Mouse (Mus musculus) stomach, embryonic 16.5 days (tissue): ENCODE measurements around the gene 3110082I17Rik. TPM values are rescaled to one million over a fixed set of nuclear protein-coding genes. Genes with fewer than 3 reads are reported as not detected.
A peak's percentile ranks its signal among the peaks of the same experiment; 100 is the strongest.

Experiments
- ATAC-seq: fragments of 200-750 bp; cut with Nextera tagmentation; 2 replicates; pipeline ENCODE4 v1.8.0; 2017; ENCODE audit warnings: moderate number of reproducible peaks, moderate TSS enrichment; ENCODE audit not compliant: insufficient read depth, low FRiP score
- H3K27ac ChIP-seq: fragments of 300-500 bp; sonication (generic); 2 replicates; pipeline ENCODE4 v1.5.1; 2014; ENCODE audit warnings: low read length
- H3K27me3 ChIP-seq: fragments of 300-500 bp; sonication (generic); 2 replicates; pipeline ENCODE4 v1.6.1; 2014; ENCODE audit warnings: low read length, control low read depth, mixed read lengths; ENCODE audit not compliant: control insufficient read depth, insufficient read depth
- H3K36me3 ChIP-seq: fragments of 300-500 bp; sonication (generic); 2 replicates; pipeline ENCODE4 v1.6.1; 2014; ENCODE audit warnings: low read length; ENCODE audit not compliant: control insufficient read depth, insufficient read depth
- H3K4me1 ChIP-seq: fragments of 300-500 bp; sonication (generic); 2 replicates; pipeline ENCODE4 v1.6.1; 2014; ENCODE audit warnings: low read length, control low read depth, mixed read lengths; ENCODE audit not compliant: control insufficient read depth, insufficient read depth
- H3K4me2 ChIP-seq: fragments of 300-500 bp; sonication (generic); 2 replicates; pipeline ENCODE4 v1.6.1; 2014; ENCODE audit warnings: low read depth, low read length, mixed read lengths
- H3K4me3 ChIP-seq: fragments of 300-500 bp; sonication (generic); replicated peaks from 2 replicates; pipeline ENCODE4 v1.5.1; 2014; ENCODE audit warnings: mild to moderate bottlenecking, low read length
- H3K9ac ChIP-seq: fragments of 300-500 bp; sonication (generic); 2 replicates; pipeline ENCODE4 v1.6.1; 2014; ENCODE audit warnings: low read length
- H3K9me3 ChIP-seq: fragments of 300-500 bp; sonication (generic); replicated peaks from 2 replicates; pipeline ENCODE4 v1.6.1; 2016; ENCODE audit warnings: low read length, control low read depth; ENCODE audit not compliant: control insufficient read depth
- WGBS: fragments of 180-500 bp; shearing (Covaris S2); extraction: QIAGEN DNeasy Blood & Tissue Kit; methylation state at CpG from one replicate; pipeline ENCODE4 v1.1.7; 2014; 5-methylcytosine and 5-hydroxymethylcytosine counted together
- polyA plus RNA-seq: library from polyadenylated mRNA; unstranded; fragments of >200 nt; fragmentation: Nextera tagmentation; extraction: Ambion mirVana; gene quantifications from 2 replicates; pipeline ENCODE4 v1.2.1, GENCODE M21; 2015

Gene 3110082I17Rik
- polyA plus RNA-seq, 1 experiment from 2014 or later = 35.7 TPM

- no peak overlapping the region for H3K27ac ChIP-seq
- H3K9me3 ChIP-seq = no peaks in the 10 kb centered on the region
- no peaks in the 10 kb centered on the region for H3K36me3 ChIP-seq
- H3K9ac ChIP-seq = no peak overlapping the region
- H3K4me2 ChIP-seq = no peak overlapping the region
- WGBS = 77% methylated on average over 7 of the region's 7 CpGs
- H3K4me1 ChIP-seq = peaks cover 10% of the 10 kb centered on the region; the same call in 1 of the 2 replicates
- H3K27me3 ChIP-seq = no peaks in the 10 kb centered on the region
- ATAC-seq = no peak
- H3K4me3 ChIP-seq = no peak overlapping the region
Measured at GRCm38 (mm10) chr5:139432747-139433508, 27.4 kb downstream of the 3110082I17Rik start.

- no peaks in the 10 kb centered on the region for H3K36me3 ChIP-seq
- 86% methylated on average over 6 of the region's 6 CpGs for WGBS
- no peak overlapping the region for H3K27ac ChIP-seq
- no peak for ATAC-seq
- H3K4me2 ChIP-seq = no peak overlapping the region
- H3K9ac ChIP-seq = no peak overlapping the region
- H3K4me3 ChIP-seq = no peak overlapping the region
- no peaks in the 10 kb centered on the region for H3K9me3 ChIP-seq
- peaks cover 11% of the 10 kb centered on the region; the same call in 1 of the 2 replicates for H3K4me1 ChIP-seq
- H3K27me3 ChIP-seq = no peaks in the 10 kb centered on the region
Measured at GRCm38 (mm10) chr5:139432333-139432732, 28.0 kb downstream of the 3110082I17Rik start.

- H3K4me1 ChIP-seq = peaks cover 14% of the 10 kb centered on the region; the same call in 1 of the 2 replicates
- ATAC-seq = peak; percentile 49; the same call in 1 of the 2 replicates
Measured at GRCm38 (mm10) chr5:139429818-139430341, 30.4 kb downstream of the 3110082I17Rik start.

GRCm38 (mm10) chr5:139427989-139428388, 32.3 kb downstream of the 3110082I17Rik start:
- H3K36me3 ChIP-seq = no peaks in the 10 kb centered on the region
- H3K4me1 ChIP-seq = peaks cover 22% of the 10 kb centered on the region
- H3K27ac ChIP-seq = peak overlapping the region; percentile 2; the same call in 1 of the 2 replicates
- H3K4me2 ChIP-seq = no peak overlapping the region
- no peak overlapping the region for H3K9ac ChIP-seq
- no peaks in the 10 kb centered on the region for H3K27me3 ChIP-seq
- peak; percentile 38; the same call in 1 of the 2 replicates for ATAC-seq
- WGBS = 58% methylated on average over 9 of the region's 9 CpGs
- H3K9me3 ChIP-seq = no peaks in the 10 kb centered on the region
- H3K4me3 ChIP-seq = no peak overlapping the region

More at GRCm38 (mm10) chr5:139429818-139430341, 30.4 kb downstream of the 3110082I17Rik start:
- 28% methylated on average over 12 of the region's 12 CpGs for WGBS
- Histone ChIP-seq H3K9ac (peak overlapping the region; percentile 39; the same call in 1 of the 2 replicates), H3K4me2 (no peak overlapping the region), H3K9me3 (no peaks in the 10 kb centered on the region), H3K36me3 (no peaks in the 10 kb centered on the region), H3K27ac (peak overlapping the region; percentile 58; the same call in 1 of the 2 replicates), H3K4me3 (no peak overlapping the region), H3K27me3 (no peaks in the 10 kb centered on the region)

- 79% methylated on average over 9 of the region's 9 CpGs for whole genome bisulfite sequencing
- Histone ChIP-seq H3K36me3 (no peaks in the 10 kb centered on the region), H3K27me3 (no peaks in the 10 kb centered on the region), H3K4me1 (peaks cover 27% of the 10 kb centered on the region), H3K9me3 (no peaks in the 10 kb centered on the region), H3K27ac (no peak overlapping the region), H3K9ac (no peak overlapping the region), H3K4me2 (no peak overlapping the region), H3K4me3 (no peak overlapping the region)
- no peak for ATAC-seq
Measured at GRCm38 (mm10) chr5:139427001-139427400, 33.3 kb downstream of the 3110082I17Rik start.

GRCm38 (mm10) chr5:139425198-139425597, 35.1 kb downstream of the 3110082I17Rik start:
- H3K36me3 ChIP-seq = no peaks in the 10 kb centered on the region
- 70% methylated on average over 9 of the region's 9 CpGs for WGBS
- H3K4me2 ChIP-seq = no peak overlapping the region
- ATAC-seq = no peak
- no peak overlapping the region for H3K9ac ChIP-seq
- no peaks in the 10 kb centered on the region for H3K9me3 ChIP-seq
- H3K27me3 ChIP-seq = no peaks in the 10 kb centered on the region
- H3K4me3 ChIP-seq = no peak overlapping the region
- no peak overlapping the region for H3K27ac ChIP-seq
- peaks cover 25% of the 10 kb centered on the region for H3K4me1 ChIP-seq

- Histone ChIP-seq H3K9ac (peak within 1 kb of the TSS; percentile 60), H3K27me3 (no peaks in the 10 kb centered on the region), H3K27ac (no peak within 1 kb of the TSS), H3K4me3 (peak within 1 kb of the TSS; percentile 31), H3K4me2 (peak within 1 kb of the TSS; percentile 46), H3K9me3 (no peaks in the 10 kb centered on the region), H3K36me3 (no peaks in the 10 kb centered on the region), H3K4me1 (peaks cover 20% of the 10 kb centered on the region)
- 45% methylated on average over 21 of the region's 21 CpGs for WGBS
- peak; percentile 80 for ATAC-seq
Measured at GRCm38 (mm10) chr5:139423026-139423865, 37.1 kb downstream of the 3110082I17Rik start, which contains the start of gene Gper1. Gper1 (plus strand) TSS chr5:139423151.

GRCm38 (mm10) chr5:139418633-139419032, 41.7 kb downstream of the 3110082I17Rik start:
- no peaks in the 10 kb centered on the region for H3K36me3 ChIP-seq
- H3K4me1 ChIP-seq = peaks cover 14% of the 10 kb centered on the region
- no peak for ATAC-seq
- 23% methylated on average over 3 of the region's 3 CpGs for WGBS
- H3K9ac ChIP-seq = peak overlapping the region; percentile 43
- peaks cover 6% of the 10 kb centered on the region; the same call in 1 of the 2 replicates for H3K9me3 ChIP-seq
- no peak overlapping the region for H3K4me2 ChIP-seq
- H3K27me3 ChIP-seq = no peaks in the 10 kb centered on the region
- H3K27ac ChIP-seq = no peak overlapping the region
- no peak overlapping the region for H3K4me3 ChIP-seq
